Mouse (Mus musculus) liver, embryonic 14.5 days (tissue): ENCODE data around the gene Cntn2.

ENCODE experiments used
- CTCF ChIP-seq: IDR thresholded peaks from 2 replicates; pipeline ENCODE4 v1.5.1; 2016; ENCODE audit warnings: antibody characterized with exemption, low read depth, control low read depth
- EP300 ChIP-seq: IDR thresholded peaks from 2 replicates; pipeline ENCODE4 v1.6.1; 2016; ENCODE audit warnings: antibody characterized with exemption, low read depth

GRCm38 (mm10) chr1:132581845-132582839 lies 39.1 kb upstream of the Cntn2 start:
- TF ChIP-seq CTCF (no peak), EP300 (no peak)
